Mouse (Mus musculus) liver, postnatal 0 days (tissue): ENCODE results near the gene Madcam1.

Source experiments
- CTCF ChIP-seq: sonication (generic); IDR thresholded peaks from 2 replicates; pipeline ENCODE4 v1.5.1; 2016; ENCODE audit warnings: antibody characterized with exemption, low read depth
- EP300 ChIP-seq: IDR thresholded peaks from 2 replicates; pipeline ENCODE4 v1.6.1; 2016; ENCODE audit warnings: antibody characterized with exemption, low read depth, mild to moderate bottlenecking

GRCm38 (mm10) chr10:79664131-79664665 lies at the start of gene Madcam1:
- TF ChIP-seq CTCF (peak; percentile 95), EP300 (no peak)
